Mouse (Mus musculus): ENCODE results near the gene Tifab. TPM values are rescaled to one million over a fixed set of nuclear protein-coding genes. Genes with fewer than 3 reads are reported as not detected.
A peak's percentile ranks its signal among the peaks of the same experiment; 100 is the strongest.

The Tifab gene
- total RNA-seq, 2 experiments from 2014 or later: 1.8 TPM

DNA sequence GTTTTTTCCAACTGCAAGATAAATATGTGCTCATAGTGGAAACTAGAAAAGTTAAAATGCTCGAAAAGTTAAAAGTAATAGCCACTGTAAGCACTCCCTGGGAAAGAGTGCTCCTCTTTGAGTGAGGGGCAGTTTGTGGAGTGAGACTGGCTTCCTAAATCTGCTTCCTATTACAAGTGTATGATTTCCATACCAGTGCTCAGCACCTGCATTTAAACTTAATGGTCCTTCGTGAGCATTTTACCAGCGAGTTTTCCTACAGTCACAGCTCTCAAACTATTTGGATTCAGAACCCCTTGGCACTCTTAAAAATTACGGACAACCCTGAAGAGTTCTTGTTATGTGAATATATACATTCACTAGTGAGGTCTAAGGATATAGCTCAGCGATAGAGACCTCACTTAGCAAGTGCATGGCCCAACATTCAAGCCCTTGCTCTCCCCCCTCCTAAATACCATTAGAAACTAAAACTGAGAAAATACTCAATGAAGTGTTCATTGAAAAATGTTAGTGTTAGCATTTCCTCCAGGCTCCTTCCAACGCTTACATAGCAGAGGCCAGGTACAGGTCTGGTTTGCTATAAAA lies 39.4 kb downstream of the Tifab start:
- no peak for DNase-seq

DNA sequence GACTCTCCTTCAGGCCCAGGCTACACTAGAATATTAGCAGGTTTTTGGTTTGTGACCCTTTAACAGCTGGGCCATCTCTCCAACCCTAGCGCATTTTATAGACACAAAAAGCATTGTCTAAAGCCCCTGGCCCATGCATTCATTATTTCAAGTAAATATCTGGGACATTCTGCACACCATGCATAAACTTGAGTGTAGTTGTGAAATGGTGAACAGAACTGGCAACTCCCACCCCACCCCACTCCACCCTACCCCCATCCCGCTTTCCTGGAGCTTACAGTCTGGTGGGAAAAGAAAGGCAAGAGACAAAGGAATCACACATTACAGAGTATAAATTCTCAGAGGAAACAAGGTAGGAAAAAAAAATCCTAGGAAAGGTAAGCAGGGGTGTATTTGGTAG lies 42.5 kb downstream of the Tifab start, which contains the start of gene H2afy:
Gene H2afy, minus strand, starts transcription at position 162 of the 400 bp plus-strand sequence.
- DNase-seq: no peak

DNA sequence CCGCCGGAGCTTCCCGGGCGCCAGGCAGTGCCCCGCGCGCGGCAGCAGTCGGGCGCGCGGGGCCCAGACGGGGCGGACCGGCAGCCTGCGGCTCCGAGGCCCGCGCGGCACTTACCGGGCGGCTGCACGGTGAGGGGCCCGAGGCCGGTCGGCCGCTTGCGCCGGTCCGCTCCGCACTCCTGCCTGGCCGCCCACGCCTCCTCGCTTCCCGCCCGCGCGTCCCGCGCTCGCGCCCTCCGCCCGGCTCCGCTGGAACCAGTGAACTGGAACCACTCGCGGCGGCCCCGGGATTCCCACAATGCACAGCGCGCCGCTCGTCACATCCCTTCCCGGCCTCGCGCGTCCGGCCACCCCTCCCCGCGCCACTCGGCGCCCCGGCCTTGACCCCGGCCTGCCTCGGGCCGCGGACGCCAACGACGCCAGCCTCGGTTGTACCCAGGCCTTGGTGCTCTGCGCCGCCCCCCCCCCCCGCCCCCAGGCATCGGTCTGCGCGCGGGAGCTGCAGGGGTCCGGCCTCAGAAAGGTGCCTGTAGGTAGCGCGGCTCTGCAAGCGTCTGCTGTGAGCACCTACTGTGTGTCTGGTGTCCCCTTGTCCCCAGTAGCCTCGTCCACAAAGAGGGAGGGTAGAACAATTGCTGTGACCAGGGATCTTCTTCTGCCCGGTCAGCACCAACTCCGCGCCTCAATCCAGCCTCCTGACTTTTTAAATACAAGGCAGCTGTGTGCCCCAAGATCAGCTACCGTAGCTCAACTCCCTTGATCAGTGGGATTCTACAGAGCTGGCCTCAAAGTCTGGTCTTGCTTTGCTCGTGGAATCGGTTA lies 43.2 kb downstream of the Tifab start:
- peak; percentile 96 for DNase-seq

DNA sequence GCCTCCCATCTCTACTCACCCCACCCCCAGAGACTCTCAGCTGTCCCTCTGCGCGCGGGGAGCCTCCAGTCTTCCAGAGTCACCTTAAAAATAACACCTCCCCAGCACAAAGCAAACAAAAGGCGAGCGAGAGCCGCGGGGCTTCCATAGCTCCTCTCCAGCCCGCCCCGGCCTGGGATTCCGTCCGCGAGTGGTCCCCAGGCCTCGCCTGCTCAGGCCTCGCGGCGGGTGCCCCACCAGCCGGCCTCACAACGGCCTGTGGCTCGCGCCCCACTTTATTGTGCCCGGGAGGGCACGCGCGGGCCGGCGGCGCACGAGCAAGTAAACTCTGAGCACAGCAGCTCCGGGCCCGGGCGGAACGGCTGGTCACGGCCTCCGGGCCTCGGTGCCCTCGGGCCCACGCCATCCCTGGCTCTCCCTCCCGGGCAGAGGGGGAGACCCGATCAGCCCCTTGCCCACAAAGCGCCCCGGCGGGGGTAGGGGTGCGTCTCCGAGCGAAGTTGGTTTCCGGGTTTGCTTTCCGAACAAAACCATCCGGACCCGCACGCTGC lies 44.0 kb downstream of the Tifab start:
- DNase-seq: peak; percentile 58

GRCm38 (mm10) chr13:56134031-56134430 lies 44.7 kb downstream of the Tifab start:
- no peak for DNase-seq

DNA sequence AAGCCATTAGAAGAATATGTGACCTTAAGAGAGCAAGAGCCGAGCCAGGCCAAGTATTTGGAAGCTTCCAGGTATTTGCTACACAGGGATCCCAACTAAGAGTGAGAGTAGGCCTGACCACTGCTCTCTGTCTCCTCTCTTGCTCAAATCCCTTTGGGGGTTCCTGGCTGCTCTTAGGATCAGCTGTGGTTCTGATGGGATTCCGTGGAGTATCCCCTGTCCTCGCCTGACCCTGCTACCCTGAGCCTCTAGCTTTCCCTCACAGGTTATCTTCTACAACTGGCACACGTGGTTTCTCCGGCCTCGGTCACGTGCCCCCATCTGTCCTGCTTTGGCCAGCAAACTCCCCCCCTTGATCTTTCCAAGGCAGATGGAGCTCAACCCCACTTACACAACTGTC lies 45.7 kb downstream of the Tifab start:
- no peak for DNase-seq

- peak; percentile 52 for DNase-seq
Measured at GRCm38 (mm10) chr13:56132326-56132936, 46.3 kb downstream of the Tifab start.

DNA sequence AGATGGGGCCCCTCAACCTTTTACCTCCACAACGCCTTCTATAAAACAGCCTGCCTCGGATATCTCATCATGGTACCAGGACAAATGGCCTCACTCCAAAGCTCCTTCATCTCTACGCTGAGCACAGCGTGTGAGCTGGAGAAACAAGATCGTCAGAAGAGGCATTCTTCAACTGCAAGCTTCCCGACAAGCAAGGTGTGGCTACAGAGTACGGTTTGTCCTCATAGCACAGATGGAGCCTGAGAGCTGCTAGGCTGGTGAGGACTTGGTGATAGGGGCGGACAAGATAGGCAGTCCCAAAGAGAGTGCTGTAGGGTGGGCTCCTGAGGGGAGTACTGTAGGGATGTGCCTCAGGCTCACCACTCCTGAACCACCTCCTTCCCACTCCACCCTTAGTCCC lies 48.1 kb downstream of the Tifab start:
- no peak for DNase-seq

GRCm38 (mm10) chr13:56129578-56129977 lies 49.1 kb downstream of the Tifab start:
- DNase-seq: no peak

DNA sequence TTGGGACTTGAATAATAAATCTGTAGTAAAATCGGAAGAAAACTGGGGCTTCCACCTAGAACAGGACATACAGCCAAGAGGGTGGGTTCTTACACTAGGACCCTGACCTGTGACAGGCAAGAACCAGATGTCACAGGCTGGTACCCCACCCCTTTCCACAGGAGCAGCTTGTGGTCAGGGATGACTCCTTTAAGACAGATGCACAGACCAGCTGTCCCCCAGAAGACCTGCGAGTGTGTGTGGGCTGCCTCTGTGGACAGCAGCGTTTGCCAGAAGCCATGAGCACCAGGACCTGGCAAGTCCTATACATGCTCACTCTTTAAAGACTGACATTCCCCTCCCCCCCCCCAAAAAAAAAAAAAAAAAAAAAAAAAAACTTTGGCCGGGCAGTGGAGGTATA lies 49.7 kb downstream of the Tifab start:
- DNase-seq: no peak

DNA sequence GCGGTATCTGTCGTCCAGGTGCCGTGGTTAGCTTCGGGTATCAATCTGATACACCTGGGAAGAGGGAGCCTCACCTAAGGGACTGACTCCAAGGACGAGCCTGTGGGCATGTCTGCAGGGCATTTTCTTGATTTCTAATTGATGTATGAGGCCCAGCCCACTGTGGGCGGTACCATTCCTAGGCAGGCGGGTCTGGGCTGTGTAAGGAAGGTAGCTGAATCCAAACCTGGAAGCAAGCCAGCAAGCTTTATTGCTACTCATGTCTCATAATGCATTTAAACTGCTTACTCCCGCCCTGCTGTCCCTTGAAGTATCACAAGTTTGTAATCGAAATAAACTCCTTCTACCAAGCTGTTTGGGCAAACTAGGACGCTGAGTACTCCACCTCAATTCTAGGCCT lies 53.1 kb downstream of the Tifab start:
- DNase-seq: no peak

Other genes with a start within 250 kb of the Tifab start
- 100 to 1,000 TPM; 117 to 122 TPM for gene H2afy, start 42.5 kb downstream of the Tifab start, total RNA-seq (2021)
- gene Neurog1, start 73.3 kb upstream of the Tifab start, total RNA-seq (2021): not detected
- gene Cxcl14, start 117.7 kb upstream of the Tifab start, total RNA-seq (2021): 10 to 100 TPM; 15.0 to 16.3 TPM
- not detected for gene Gm3045, start 247.7 kb upstream of the Tifab start, total RNA-seq (2021)

Measured in adrenal gland, postnatal 10 days (tissue).